Mouse (Mus musculus) kidney, embryonic 16.5 days (tissue): ENCODE data around the gene Gm49510. TPM values are rescaled to one million over a fixed set of nuclear protein-coding genes. Genes with fewer than 3 reads are reported as not detected.
A peak's percentile ranks its signal among the peaks of the same experiment; 100 is the strongest.

ENCODE experiments used
- ATAC-seq: fragments of 200-750 bp; cut with Nextera tagmentation; 2 replicates; pipeline ENCODE4 v1.8.0; 2017; ENCODE audit warnings: moderate TSS enrichment; ENCODE audit not compliant: low FRiP score, low TSS enrichment
- H3K27ac ChIP-seq: fragments of 300-500 bp; sonication (generic); 2 replicates; pipeline ENCODE4 v1.5.1; 2014; ENCODE audit warnings: low read length
- H3K27me3 ChIP-seq: fragments of 300-500 bp; sonication (generic); 2 replicates; pipeline ENCODE4 v1.6.1; 2014; ENCODE audit warnings: low read length, control low read depth, mixed read lengths; ENCODE audit not compliant: insufficient read depth
- H3K36me3 ChIP-seq: fragments of 300-500 bp; sonication (generic); 2 replicates; pipeline ENCODE4 v1.6.1; 2014; ENCODE audit warnings: low read length, control low read depth, mixed read lengths; ENCODE audit not compliant: insufficient read depth
- H3K4me1 ChIP-seq: fragments of 300-500 bp; sonication (generic); 2 replicates; pipeline ENCODE4 v1.6.1; 2014; ENCODE audit warnings: low read length, control low read depth, mixed read lengths; ENCODE audit not compliant: insufficient read depth
- H3K4me2 ChIP-seq: fragments of 300-500 bp; sonication (generic); replicated peaks from 2 replicates; pipeline ENCODE4 v1.6.1; 2014; ENCODE audit warnings: low read depth, low read length
- H3K4me3 ChIP-seq: fragments of 300-500 bp; sonication (generic); 2 replicates; pipeline ENCODE4 v1.5.1; 2014; ENCODE audit warnings: mild to moderate bottlenecking, low read length
- H3K9ac ChIP-seq: fragments of 300-500 bp; sonication (generic); replicated peaks from 2 replicates; pipeline ENCODE4 v1.6.1; 2014; ENCODE audit warnings: low read length
- H3K9me3 ChIP-seq: fragments of 300-500 bp; sonication (generic); 2 replicates; pipeline ENCODE4 v1.6.1; 2016; ENCODE audit warnings: low read length, control low read depth
- WGBS: fragments of 180-500 bp; shearing (Covaris S2); extraction: QIAGEN DNeasy Blood & Tissue Kit; methylation state at CpG from one replicate; pipeline ENCODE4 v1.1.7; 2014; 5-methylcytosine and 5-hydroxymethylcytosine counted together
- polyA plus RNA-seq: library from polyadenylated mRNA; unstranded; fragments of >200 nt; fragmentation: Nextera tagmentation; extraction: Ambion mirVana; gene quantifications from 2 replicates; pipeline ENCODE4 v1.2.1, GENCODE M21; 2015

The Gm49510 gene
- polyA plus RNA-seq, 1 experiment from 2014 or later = 0.70 TPM

GRCm38 (mm10) chr15:78896149-78896548 is 3.3 kb upstream of the Gm49510 start:
- Histone ChIP-seq H3K36me3 (peaks cover 19% of the 10 kb centered on the region), H3K4me1 (peaks cover 72% of the 10 kb centered on the region), H3K27me3 (no peaks in the 10 kb centered on the region), H3K27ac (no peak overlapping the region), H3K9me3 (no peaks in the 10 kb centered on the region), H3K4me3 (no peak overlapping the region), H3K9ac (no peak overlapping the region), H3K4me2 (no peak overlapping the region)
- WGBS = 78% methylated on average over 3 of the region's 3 CpGs
- no peak for ATAC-seq

GRCm38 (mm10) chr15:78897488-78897887 is 2.0 kb upstream of the Gm49510 start:
- Histone ChIP-seq H3K9me3 (no peaks in the 10 kb centered on the region), H3K4me1 (peaks cover 70% of the 10 kb centered on the region), H3K27me3 (no peaks in the 10 kb centered on the region), H3K27ac (no peak overlapping the region), H3K9ac (no peak overlapping the region), H3K36me3 (0 out of 2 replicates have a peak, but pooled peaks cover 6% of the 10 kb centered on the region), H3K4me2 (no peak overlapping the region), H3K4me3 (no peak overlapping the region)
- WGBS = 85% methylated on average over 4 of the region's 4 CpGs
- ATAC-seq = no peak

GRCm38 (mm10) chr15:78898507-78899001 is 913 bp upstream of the Gm49510 start:
- H3K4me3 ChIP-seq = peak overlapping the region; percentile 77
- peak overlapping the region; percentile 16; the same call in 1 of the 2 replicates for H3K9ac ChIP-seq
- no peaks in the 10 kb centered on the region for H3K9me3 ChIP-seq
- H3K4me1 ChIP-seq = peaks cover 61% of the 10 kb centered on the region
- ATAC-seq = no peak
- no peaks in the 10 kb centered on the region for H3K27me3 ChIP-seq
- peak overlapping the region; percentile 74 for H3K27ac ChIP-seq
- H3K36me3 ChIP-seq = peaks cover 2% of the 10 kb centered on the region; the same call in 1 of the 2 replicates
- WGBS = 48% methylated on average over 6 of the region's 6 CpGs
- peak overlapping the region; percentile 86 for H3K4me2 ChIP-seq

- peak within 1 kb of the TSS; percentile 86 for H3K4me2 ChIP-seq
- H3K27ac ChIP-seq = peak within 1 kb of the TSS; percentile 81
- peaks cover 47% of the 10 kb centered on the region for H3K4me1 ChIP-seq
- no peaks in the 10 kb centered on the region for H3K9me3 ChIP-seq
- peaks cover 12% of the 10 kb centered on the region for H3K36me3 ChIP-seq
- peak within 1 kb of the TSS; percentile 84 for H3K9ac ChIP-seq
- peak within 1 kb of the TSS; percentile 77 for H3K4me3 ChIP-seq
- no peaks in the 10 kb centered on the region for H3K27me3 ChIP-seq
- ATAC-seq = peak; percentile 64
- 1% methylated on average over 45 of the region's 47 CpGs for WGBS
These were observed 495 bp downstream of the Gm49510 start, which contains the start of gene Sh3bp1 for GRCm38 (mm10) chr15:78899740-78900584. Gene Sh3bp1, plus strand, starts transcription at chr15:78899768.

- Histone ChIP-seq H3K9ac (peak overlapping the region; percentile 84), H3K27ac (peak overlapping the region; percentile 81; the same call in 1 of the 2 replicates), H3K27me3 (no peaks in the 10 kb centered on the region), H3K9me3 (no peaks in the 10 kb centered on the region), H3K4me3 (peak overlapping the region; percentile 77), H3K4me2 (peak overlapping the region; percentile 86), H3K4me1 (peaks cover 43% of the 10 kb centered on the region), H3K36me3 (peaks cover 20% of the 10 kb centered on the region)
- WGBS = 20% methylated on average over 18 of the region's 18 CpGs
- ATAC-seq = peak; percentile 18; the same call in 1 of the 2 replicates
These were observed 1.3 kb downstream of the Gm49510 start for GRCm38 (mm10) chr15:78900585-78901421.

- H3K9me3 ChIP-seq = no peaks in the 10 kb centered on the region
- peak overlapping the region; percentile 81; the same call in 1 of the 2 replicates for H3K27ac ChIP-seq
- peaks cover 37% of the 10 kb centered on the region for H3K4me1 ChIP-seq
- WGBS = 59% methylated on average over 8 of the region's 8 CpGs
- ATAC-seq = no peak
- no peaks in the 10 kb centered on the region for H3K27me3 ChIP-seq
- H3K9ac ChIP-seq = peak overlapping the region; percentile 84
- H3K4me3 ChIP-seq = peak overlapping the region; percentile 77; the same call in 1 of the 2 replicates
- H3K4me2 ChIP-seq = peak overlapping the region; percentile 86
- peaks cover 22% of the 10 kb centered on the region for H3K36me3 ChIP-seq
These were observed 1.9 kb downstream of the Gm49510 start for GRCm38 (mm10) chr15:78901422-78901789.

GRCm38 (mm10) chr15:78903243-78903642 is 3.8 kb downstream of the Gm49510 start:
- H3K9ac ChIP-seq = peak overlapping the region; percentile 19

GRCm38 (mm10) chr15:78908399-78908798 is 8.9 kb downstream of the Gm49510 start:
- H3K4me2 ChIP-seq = no peak overlapping the region
- no peaks in the 10 kb centered on the region for H3K9me3 ChIP-seq
- H3K4me3 ChIP-seq = no peak overlapping the region
- peaks cover 2% of the 10 kb centered on the region; the same call in 1 of the 2 replicates for H3K4me1 ChIP-seq
- WGBS = 70% methylated on average over 7 of the region's 7 CpGs
- H3K27me3 ChIP-seq = no peaks in the 10 kb centered on the region
- no peak overlapping the region for H3K9ac ChIP-seq
- H3K27ac ChIP-seq = no peak overlapping the region
- no peak for ATAC-seq
- H3K36me3 ChIP-seq = peaks cover 65% of the 10 kb centered on the region

More at GRCm38 (mm10) chr15:78903243-78903642, 3.8 kb downstream of the Gm49510 start:
- H3K9me3 ChIP-seq = no peaks in the 10 kb centered on the region
- no peak overlapping the region for H3K27ac ChIP-seq
- no peaks in the 10 kb centered on the region for H3K27me3 ChIP-seq
- H3K36me3 ChIP-seq = peaks cover 35% of the 10 kb centered on the region
- no peak overlapping the region for H3K4me2 ChIP-seq
- no peak overlapping the region for H3K4me3 ChIP-seq
- ATAC-seq = no peak
- WGBS = 6% methylated on average over 2 of the region's 2 CpGs
- H3K4me1 ChIP-seq = peaks cover 30% of the 10 kb centered on the region

- H3K4me2 ChIP-seq = no peak overlapping the region
- no peak overlapping the region for H3K9ac ChIP-seq
- no peak overlapping the region for H3K4me3 ChIP-seq
- no peak overlapping the region for H3K27ac ChIP-seq
- no peaks in the 10 kb centered on the region for H3K27me3 ChIP-seq
- H3K4me1 ChIP-seq = peaks cover 2% of the 10 kb centered on the region; the same call in 1 of the 2 replicates
- H3K36me3 ChIP-seq = peaks cover 61% of the 10 kb centered on the region
- no peak for ATAC-seq
- H3K9me3 ChIP-seq = no peaks in the 10 kb centered on the region
- WGBS = 89% methylated on average over 8 of the region's 8 CpGs
These were observed 9.5 kb downstream of the Gm49510 start for GRCm38 (mm10) chr15:78908982-78909381.
